Mouse (Mus musculus) cerebellum, postnatal 10 days (tissue): ENCODE measurements around the gene Cdkn2a.

Experiments used
- DNase-seq, 2 experiments: peaks; one replicate each; pipeline ENCODE4 v3.0.0; 2021; ENCODE audit warnings: mixed read lengths in 2 of 2

The Cdkn2a gene

DNA sequence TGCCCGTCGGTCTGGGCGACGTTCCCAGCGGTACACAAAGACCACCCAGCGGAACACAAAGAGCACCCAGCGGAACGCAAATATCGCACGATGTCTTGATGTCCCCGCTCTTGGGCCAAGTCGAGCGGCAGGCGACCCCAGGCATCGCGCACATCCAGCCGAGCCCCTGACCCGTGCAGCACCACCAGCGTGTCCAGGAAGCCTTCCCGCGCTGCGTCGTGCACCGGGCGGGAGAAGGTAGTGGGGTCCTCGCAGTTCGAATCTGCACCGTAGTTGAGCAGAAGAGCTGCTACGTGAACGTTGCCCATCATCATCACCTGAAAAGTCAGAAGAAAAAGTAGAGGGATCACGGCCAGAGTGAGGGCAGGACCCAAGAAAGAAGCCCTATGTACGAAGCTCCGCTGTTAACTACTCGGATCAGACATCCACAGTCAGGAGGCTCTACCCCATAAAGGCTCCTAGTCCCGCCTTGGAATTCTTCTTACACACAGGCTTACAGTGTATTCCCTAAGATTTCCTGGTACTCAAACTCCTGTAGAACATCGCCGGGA is 17.7 kb downstream of the Cdkn2a start:
- peak in 1 of 2 experiments; percentile 12 for DNase-seq

DNA sequence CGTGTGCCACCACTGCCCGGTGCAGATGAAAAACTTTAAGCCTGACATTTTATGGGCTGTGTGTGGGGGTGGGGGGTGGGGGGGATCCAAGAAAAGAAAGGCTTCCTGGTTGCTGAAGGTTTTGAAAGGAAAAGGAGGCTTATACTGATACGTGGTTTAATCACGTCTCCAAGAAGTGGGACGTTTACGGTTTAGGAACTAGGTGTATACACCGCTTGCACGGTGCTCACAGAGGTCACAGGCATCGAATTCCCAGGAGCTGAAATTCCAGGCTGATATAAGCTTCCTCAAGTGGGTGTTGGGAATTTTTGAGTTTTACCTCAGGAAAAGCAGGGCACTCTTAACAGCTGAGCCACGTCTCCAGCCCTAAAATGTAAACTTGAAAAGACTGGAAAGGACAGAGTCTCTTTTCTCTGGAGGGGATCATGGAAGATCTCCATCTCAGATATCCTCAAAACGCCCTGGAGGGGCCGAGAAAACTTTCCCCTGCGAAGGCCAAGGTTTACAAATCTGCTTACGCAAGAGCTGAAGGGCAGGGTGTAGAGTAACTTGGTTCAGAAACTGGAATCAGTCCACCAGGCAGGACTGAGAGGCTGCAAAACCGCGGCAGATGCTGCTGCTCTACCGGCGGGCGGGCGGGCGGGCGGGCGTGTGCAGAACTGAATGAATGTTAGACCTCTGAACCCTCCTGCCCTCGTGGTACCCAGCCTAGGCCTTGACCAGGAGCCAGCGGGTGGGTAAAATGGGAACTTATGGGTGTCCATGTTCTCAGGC is 18.5 kb downstream of the Cdkn2a start:
- DNase-seq: peak in 1 of 2 experiments; percentile 9

DNA sequence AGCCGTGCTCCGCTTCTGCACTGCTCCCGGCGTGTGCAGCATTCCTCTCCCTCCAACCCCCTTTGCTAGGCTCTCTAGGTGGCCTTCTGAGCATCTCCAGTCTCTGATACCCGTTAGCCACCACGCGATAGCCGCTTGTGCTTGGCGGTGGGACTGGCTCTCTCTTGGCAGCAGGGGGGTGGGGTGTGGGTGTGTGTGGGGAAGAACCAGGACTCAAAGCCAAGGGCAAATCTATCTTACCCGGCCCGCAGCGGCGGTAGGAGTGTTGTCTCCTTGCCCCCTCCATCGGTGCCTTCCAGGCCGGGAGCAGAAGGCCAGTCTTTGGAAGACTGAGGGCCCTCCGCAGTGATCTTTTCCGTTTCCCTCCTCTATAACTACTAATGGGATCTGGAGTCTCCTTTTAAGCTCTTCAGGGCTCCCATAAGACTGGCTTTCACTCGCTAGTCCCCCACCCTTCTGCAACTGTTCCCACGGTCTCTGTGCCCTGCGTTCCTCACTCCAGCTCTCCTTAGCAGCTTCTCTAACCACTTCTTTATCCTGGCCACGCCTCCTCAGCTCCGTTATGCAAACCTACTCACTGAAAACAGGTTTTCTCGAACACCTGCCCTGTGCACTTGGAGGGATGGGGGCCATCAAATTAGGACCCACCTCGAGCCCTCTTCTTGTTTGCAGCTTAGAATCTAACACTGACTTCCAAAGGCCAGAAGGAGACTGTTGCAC is 19.5 kb downstream of the Cdkn2a start:
- peak in 1 of 2 experiments; percentile 36 for DNase-seq

DNA sequence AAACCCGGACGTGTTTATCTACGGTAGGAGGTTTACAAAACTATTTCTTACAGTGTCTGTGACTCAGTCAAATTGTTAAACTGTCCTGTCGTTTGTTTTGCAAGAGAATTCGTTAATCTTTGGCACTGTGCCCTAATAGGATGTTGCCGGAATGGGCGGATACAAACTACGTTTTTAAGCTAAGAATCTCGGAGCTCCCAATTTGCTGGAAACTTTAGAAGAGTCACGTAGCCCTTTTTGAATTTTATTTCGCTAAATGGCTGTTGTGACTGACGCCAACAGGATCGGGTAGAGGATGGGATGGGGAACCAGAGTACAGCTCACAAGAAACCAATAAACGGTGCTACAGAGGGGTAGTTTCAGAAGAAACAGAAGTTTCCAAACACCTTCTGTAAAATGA is 20.4 kb downstream of the Cdkn2a start:
- no peak for DNase-seq

DNA sequence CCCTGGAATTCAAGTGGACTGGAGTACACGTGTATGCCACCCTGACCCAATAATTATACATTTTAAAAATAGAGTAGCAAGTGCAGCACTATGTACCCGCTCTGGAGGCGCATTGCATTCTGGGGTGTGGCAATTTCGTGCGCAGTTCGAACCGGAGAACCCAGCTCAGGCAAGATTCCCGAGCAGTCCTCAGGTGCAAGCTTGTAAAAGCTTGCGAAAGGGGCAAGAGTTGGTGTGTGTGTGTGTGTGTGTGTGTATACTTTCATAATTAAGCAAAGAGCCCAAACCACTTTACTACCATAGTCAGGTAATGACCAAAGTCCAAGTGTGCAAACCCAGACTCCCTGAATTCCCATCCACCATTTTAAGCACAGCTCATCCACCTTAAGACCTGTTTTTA is 20.9 kb downstream of the Cdkn2a start:
- peak in 1 of 2 experiments; percentile 41 for DNase-seq

DNA sequence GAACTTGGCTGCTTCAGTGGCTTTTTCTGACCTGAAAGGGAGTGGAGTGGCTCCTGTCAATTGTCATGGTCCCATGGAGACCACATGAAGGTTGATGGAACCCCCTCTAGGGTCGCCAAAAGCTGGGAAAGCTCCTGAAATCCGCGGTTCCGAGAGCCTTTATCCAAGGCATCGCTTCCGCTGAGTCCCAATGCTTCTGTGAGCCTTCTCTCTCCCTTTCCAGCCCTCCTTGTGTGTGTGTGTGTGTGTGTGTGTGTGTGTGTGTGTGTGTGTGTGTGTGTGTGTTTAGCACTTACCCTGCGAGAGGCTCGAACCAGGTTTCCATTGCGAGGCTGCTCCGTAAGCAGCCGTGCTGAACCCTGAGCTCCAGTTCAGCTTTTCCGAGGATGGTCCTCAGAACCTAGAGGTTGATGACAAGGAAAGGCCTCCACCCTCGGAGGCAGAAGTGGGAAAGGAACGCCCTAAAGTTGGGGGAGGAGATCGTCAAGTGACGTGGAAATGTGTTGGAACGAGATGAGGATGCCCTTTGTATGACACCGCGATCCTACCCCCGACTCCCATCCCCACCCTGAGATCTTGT is 21.4 kb downstream of the Cdkn2a start:
- DNase-seq: peak in 1 of 2 experiments; percentile 33

DNA sequence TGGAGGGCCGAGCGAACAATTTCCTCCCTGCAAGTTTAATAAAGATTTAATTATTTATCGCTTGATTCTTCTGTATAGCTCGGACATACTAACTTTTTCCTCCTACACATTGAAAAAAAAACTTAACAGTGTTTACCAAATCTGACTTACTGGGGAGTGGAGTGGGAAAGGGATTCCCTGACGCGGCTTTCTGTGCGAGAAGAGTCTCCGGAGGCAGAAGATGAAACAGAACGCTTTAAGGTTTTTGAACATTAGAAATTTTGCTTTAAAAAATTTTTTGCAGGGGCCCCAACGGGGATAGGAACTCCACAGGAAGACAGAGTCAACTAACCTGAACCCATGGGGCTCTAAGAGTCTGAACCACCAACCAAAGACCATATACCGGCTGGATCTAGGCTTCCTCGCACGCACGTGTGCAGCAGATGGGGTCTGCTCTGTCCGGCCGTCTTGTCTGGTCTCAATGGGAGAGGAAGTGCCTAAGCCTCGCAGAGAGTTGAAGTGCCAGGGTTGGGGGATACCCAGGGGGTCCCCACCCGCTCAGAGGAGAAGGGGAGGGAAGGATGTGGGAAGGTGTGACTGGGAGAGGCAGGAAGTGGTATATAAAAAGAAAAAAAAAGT is 22.2 kb downstream of the Cdkn2a start:
- peak in 1 of 2 experiments; percentile 34 for DNase-seq

DNA sequence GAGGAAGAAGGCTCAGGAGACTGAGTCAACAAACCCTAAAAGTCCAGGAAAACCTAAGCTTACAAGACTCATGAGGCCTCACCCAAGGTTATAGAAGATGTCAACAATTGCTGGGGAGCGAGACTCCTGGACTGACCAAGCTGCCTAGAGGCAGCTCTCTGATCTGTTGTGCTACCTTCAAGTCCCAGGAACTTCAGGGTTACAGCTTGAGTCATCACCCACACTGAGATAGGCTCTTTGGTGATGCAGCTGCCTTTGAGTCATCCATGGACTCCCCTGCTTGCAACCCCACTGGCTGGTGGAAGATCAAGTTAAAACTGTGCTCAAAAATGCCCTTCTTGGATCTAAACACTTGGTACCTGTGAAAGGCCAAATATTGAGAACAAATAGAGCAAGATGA is 36.7 kb downstream of the Cdkn2a start:
- no peak for DNase-seq

DNA sequence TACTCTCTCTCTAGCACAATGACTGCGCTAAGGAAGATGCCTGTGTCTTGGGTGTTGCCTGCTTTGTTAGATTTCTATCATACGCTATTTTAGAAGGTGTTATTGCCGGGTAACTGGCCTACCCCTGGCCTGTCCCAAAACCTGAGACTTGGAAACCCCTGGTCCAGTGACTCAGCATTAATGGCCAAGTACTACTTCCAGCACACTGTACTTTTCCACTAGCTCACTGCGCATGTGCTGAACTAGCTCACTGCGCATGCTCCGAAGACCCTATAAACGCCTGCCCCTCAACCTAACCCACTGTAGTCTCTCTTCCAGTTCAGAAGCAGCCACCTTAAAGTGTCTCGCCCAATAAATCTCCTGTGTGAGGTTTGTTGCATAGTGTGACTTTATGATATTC is 60.0 kb downstream of the Cdkn2a start:
- no peak for DNase-seq
